Mouse (Mus musculus) 3T3-L1 (cell line): Measurements from ENCODE around the gene 1700067K01Rik.

ENCODE experiments used
- DNase-seq: peaks from one replicate; pipeline ENCODE4 v3.0.0-alpha.2; 2015; ENCODE audit warnings: low read depth, low spot score

1700067K01Rik gene

GRCm38 (mm10) chr8:84011705-84012498 is 10.6 kb downstream of the 1700067K01Rik start, which contains the start of gene 2210011C24Rik:
TSS of gene 2210011C24Rik (minus strand) at chr8:84012171.
- DNase-seq, result no peak

- DNase-seq, result no peak
Observed at GRCm38 (mm10) chr8:84012499-84013165, 11.3 kb downstream of the 1700067K01Rik start.

- no peak for DNase-seq
Observed at GRCm38 (mm10) chr8:84015833-84016232, 14.5 kb downstream of the 1700067K01Rik start.

GRCm38 (mm10) chr8:84019738-84020137 is 18.4 kb downstream of the 1700067K01Rik start:
- no peak for DNase-seq

- no peak for DNase-seq
Observed at GRCm38 (mm10) chr8:84021096-84021495, 19.8 kb downstream of the 1700067K01Rik start, which contains the start of gene Palm3. TSS of gene Palm3 (plus strand) at chr8:84021471.

GRCm38 (mm10) chr8:84021569-84021968 is 20.3 kb downstream of the 1700067K01Rik start:
- DNase-seq, result peak; percentile 49

GRCm38 (mm10) chr8:84023085-84023484 is 21.8 kb downstream of the 1700067K01Rik start:
- peak; percentile 92 for DNase-seq

GRCm38 (mm10) chr8:84023631-84024030 is 22.3 kb downstream of the 1700067K01Rik start:
- DNase-seq, result no peak

GRCm38 (mm10) chr8:84024171-84024570 is 22.9 kb downstream of the 1700067K01Rik start:
- no peak for DNase-seq

GRCm38 (mm10) chr8:84025863-84026262 is 24.6 kb downstream of the 1700067K01Rik start:
- no peak for DNase-seq

GRCm38 (mm10) chr8:84027449-84027848 is 26.1 kb downstream of the 1700067K01Rik start:
- DNase-seq, result peak; percentile 66

- no peak for DNase-seq
Observed at GRCm38 (mm10) chr8:84029272-84029671, 28.0 kb downstream of the 1700067K01Rik start.

GRCm38 (mm10) chr8:84032777-84033176 is 31.5 kb downstream of the 1700067K01Rik start:
- DNase-seq, result peak; percentile 88

GRCm38 (mm10) chr8:84038015-84038414 is 36.7 kb downstream of the 1700067K01Rik start:
- peak; percentile 56 for DNase-seq

GRCm38 (mm10) chr8:84039050-84039449 is 37.7 kb downstream of the 1700067K01Rik start:
- DNase-seq, result peak; percentile 84

- no peak for DNase-seq
Observed at GRCm38 (mm10) chr8:84042066-84042947, 41.0 kb downstream of the 1700067K01Rik start, which contains the start of gene Il27ra. TSS of gene Il27ra (minus strand) at chr8:84042589.

- no peak for DNase-seq
Observed at GRCm38 (mm10) chr8:84042948-84043342, 41.6 kb downstream of the 1700067K01Rik start.

GRCm38 (mm10) chr8:84044103-84044502 is 42.8 kb downstream of the 1700067K01Rik start:
- DNase-seq, result no peak

- no peak for DNase-seq
Observed at GRCm38 (mm10) chr8:84044900-84045299, 43.6 kb downstream of the 1700067K01Rik start, which contains the start of gene Rln3. TSS of gene Rln3 (minus strand) at chr8:84045000.

GRCm38 (mm10) chr8:84046505-84046904 is 45.2 kb downstream of the 1700067K01Rik start:
- no peak for DNase-seq

- no peak for DNase-seq
Observed at GRCm38 (mm10) chr8:84048171-84048570, 46.9 kb downstream of the 1700067K01Rik start.
